ENCODE assay signal across 12 mouse cellular contexts in the genomic region with DNA sequence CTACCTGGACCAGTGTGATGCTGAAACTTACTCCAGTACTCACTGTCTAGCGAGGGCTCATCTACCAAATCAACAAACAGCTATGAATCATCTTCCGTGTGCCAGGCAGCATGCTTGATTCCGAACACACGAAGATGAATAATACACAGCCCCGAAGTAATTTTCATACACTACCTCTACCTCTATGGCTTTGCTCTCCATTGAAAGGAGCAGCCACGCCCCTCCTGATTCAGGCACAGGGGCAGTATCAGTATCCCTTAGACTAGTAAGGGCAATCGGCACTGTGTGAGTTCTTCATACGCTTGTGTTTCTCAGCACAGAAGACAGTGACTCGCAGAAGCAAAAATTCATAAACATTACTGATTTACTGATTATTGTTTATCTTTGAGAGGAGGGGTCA. TPM values are rescaled to one million over a fixed set of nuclear protein-coding genes. Genes with fewer than 3 reads are reported as not detected.
DNase-seq lines count a peak whose midpoint lies in the region; ATAC-seq and TF ChIP-seq lines count a peak whose summit lies in the region.
"Had no signal": no experiment of that assay in that cellular context is flagged by ENCODE, and none has a peak within 500 bp of the region (broad histone marks: within the 10 kb centered on the region; RNA-seq: fewer than 3 reads in every experiment).

No protein-coding gene starts in this region.

- H3K9me3 ChIP-seq in heart, embryonic 15.5 days (replicated peaks) = no peaks in the 10 kb centered on the region
- H3K9me3 ChIP-seq in megakaryocyte, embryonic 14.5 days = no peaks in the 10 kb centered on the region
- no peaks in the 10 kb centered on the region for H3K9me3 ChIP-seq in liver, embryonic 13.5 days (replicated peaks)
- no peaks in the 10 kb centered on the region for H3K9me3 ChIP-seq in stomach, postnatal 0 days (ENCODE audit: control insufficient read depth, low read length)

- H3K27me3 ChIP-seq in heart, embryonic 15.5 days = peaks cover 11% of the 10 kb centered on the region; the same call in 1 of the 2 replicates
- no peaks in the 10 kb centered on the region for H3K27me3 ChIP-seq in megakaryocyte, embryonic 14.5 days (replicated peaks)
- H3K27me3 ChIP-seq in liver, embryonic 13.5 days = no peaks in the 10 kb centered on the region
- H3K27me3 ChIP-seq in stomach, postnatal 0 days (ENCODE audit: control insufficient read depth, insufficient read depth, low read length) = no peaks in the 10 kb centered on the region

- intact Hi-C loops in heart, postnatal 10 days (cut with DNase I) = no loop called here

- no peak for TF ChIP-seq CTCF in stomach, postnatal 0 days (IDR thresholded peaks at IDR 0.05; ENCODE audit: low read depth)

- 72% methylated on average over 9 of the region's 9 CpGs for WGBS in heart, embryonic 15.5 days
- 60% methylated on average over 9 of the region's 9 CpGs for WGBS in liver, embryonic 13.5 days (ENCODE audit: insufficient replicate concordance)
- 46% methylated on average over 9 of the region's 9 CpGs for WGBS in stomach, postnatal 0 days

- peaks cover 11% of the 10 kb centered on the region for H3K4me1 ChIP-seq in heart, embryonic 15.5 days (replicated peaks)
- H3K4me1 ChIP-seq in megakaryocyte, embryonic 14.5 days = peaks cover 86% of the 10 kb centered on the region
- H3K4me1 ChIP-seq in liver, embryonic 13.5 days (replicated peaks) = peaks cover 37% of the 10 kb centered on the region
- H3K4me1 ChIP-seq in stomach, postnatal 0 days (replicated peaks; ENCODE audit: control insufficient read depth, insufficient read depth) = no peaks in the 10 kb centered on the region

- peak overlapping the region; percentile 87 for H3K4me2 ChIP-seq in heart, embryonic 15.5 days
- H3K4me2 ChIP-seq in liver, embryonic 13.5 days = peak overlapping the region; percentile 65; the same call in 1 of the 2 replicates
- H3K4me2 ChIP-seq in stomach, postnatal 0 days (replicated peaks; ENCODE audit: low read depth) = peak overlapping the region; percentile 60

- no peak overlapping the region for H3K27ac ChIP-seq in heart, embryonic 15.5 days
- H3K27ac ChIP-seq in liver, embryonic 13.5 days = no peak overlapping the region
- peak overlapping the region; percentile 91 for H3K27ac ChIP-seq in stomach, postnatal 0 days (replicated peaks)

- H3K4me3 ChIP-seq in heart, embryonic 15.5 days = no peak overlapping the region
- H3K4me3 ChIP-seq in megakaryocyte, embryonic 14.5 days (replicated peaks) = peak overlapping the region; percentile 89
- peak overlapping the region; percentile 42; the same call in 1 of the 2 replicates for H3K4me3 ChIP-seq in liver, embryonic 13.5 days (replicated peaks)
- H3K4me3 ChIP-seq in stomach, postnatal 0 days (ENCODE audit: low read depth, low read length) = peak overlapping the region; percentile 43; the same call in 1 of the 2 replicates

- no peak for ATAC-seq in heart, embryonic 15.5 days (replicated peaks; ENCODE audit: insufficient number of reproducible peaks, insufficient read depth, low FRiP score, low read depth)
- no peak for ATAC-seq in megakaryocyte, adult 5-6 weeks (ENCODE audit: poor library complexity, severe bottlenecking)
- ATAC-seq in liver, embryonic 13.5 days (ENCODE audit: low read depth) = no peak
- no peak for ATAC-seq in stomach, postnatal 0 days (ENCODE audit: low FRiP score, low TSS enrichment)

- H3K9ac ChIP-seq in heart, embryonic 15.5 days = no peak overlapping the region
- H3K9ac ChIP-seq in liver, embryonic 13.5 days = no peak overlapping the region
- H3K9ac ChIP-seq in stomach, postnatal 0 days (ENCODE audit: low read length) = no peak overlapping the region

- TF ChIP-seq EP300 in stomach, postnatal 0 days (optimal IDR thresholded peaks at IDR 0.05) = no peak

- no peaks in the 10 kb centered on the region for H3K36me3 ChIP-seq in heart, embryonic 15.5 days
- peaks cover 78% of the 10 kb centered on the region for H3K36me3 ChIP-seq in megakaryocyte, embryonic 14.5 days (replicated peaks; ENCODE audit: low read length)
- H3K36me3 ChIP-seq in liver, embryonic 13.5 days = no peaks in the 10 kb centered on the region
- H3K36me3 ChIP-seq in stomach, postnatal 0 days (ENCODE audit: control insufficient read depth, insufficient read depth, low read length) = no peaks in the 10 kb centered on the region

- DNase-seq in heart, postnatal 10 days = no peak
- no peak for DNase-seq in liver, embryonic 13.5 days
- DNase-seq in stomach, postnatal 0 days (ENCODE audit: low spot score) = no peak
- DNase-seq in cerebellum, adult 11-12 months = no peak
- DNase-seq in cerebellum, postnatal 4 days (ENCODE audit: low spot score in 2 of 2) = no peak
- DNase-seq: cerebellum, postnatal 10 days had no signal

RNA-seq across cellular contexts. Expression of gene BC016579, which starts 0.6 kb away (rescaled TPM):
- polyA plus RNA-seq in heart, embryonic 15.5 days (2015; fragmentation: Nextera tagmentation; extraction: Ambion mirVana) = 0.16 TPM in 1 of 2 replicates, not detected in the other
- not detected for total RNA-seq in heart, postnatal 10 days (2021)
- polyA plus RNA-seq in megakaryocyte, embryonic 14.5 days (2012; ENCODE audit: insufficient read depth, low replicate concordance) = 0.83 and 2.1 TPM in 2 replicates
- 0.71 and 0.98 TPM in 2 replicates for total RNA-seq in megakaryocyte, adult 5-6 weeks (2015)
- total RNA-seq in megakaryocyte, adult 5-6 weeks (2017) = 0.07 TPM in 1 of 2 replicates, not detected in the other
- polyA plus RNA-seq in liver, embryonic 13.5 days (2015; fragmentation: Nextera tagmentation; extraction: Ambion mirVana) = 0.24 and 0.36 TPM in 2 replicates
- 10.2 and 10.6 TPM in 2 replicates for polyA plus RNA-seq in stomach, postnatal 0 days (2015; fragmentation: Nextera tagmentation; extraction: Ambion mirVana)
- total RNA-seq: neutrophil, adult 5-6 weeks had no signal
- polyA plus RNA-seq: erythroblast, embryonic 14.5 days had no signal

RNA-seq across cellular contexts. Expression of gene Tmprss7, which starts 39.0 kb away (rescaled TPM):
- 0.06 TPM in 1 of 2 replicates, not detected in the other for polyA plus RNA-seq in heart, embryonic 15.5 days (2015; fragmentation: Nextera tagmentation; extraction: Ambion mirVana)
- not detected for total RNA-seq in heart, postnatal 10 days (2021)
- 2.4 and 4.5 TPM in 2 replicates for polyA plus RNA-seq in megakaryocyte, embryonic 14.5 days (2012; ENCODE audit: insufficient read depth, low replicate concordance)
- total RNA-seq in megakaryocyte, adult 5-6 weeks (2015) = not detected in 2 replicates
- total RNA-seq in megakaryocyte, adult 5-6 weeks (2017) = 0.04 and 0.11 TPM in 2 replicates
- polyA plus RNA-seq in liver, embryonic 13.5 days (2015; fragmentation: Nextera tagmentation; extraction: Ambion mirVana) = 0.16 and 0.23 TPM in 2 replicates
- polyA plus RNA-seq in stomach, postnatal 0 days (2015; fragmentation: Nextera tagmentation; extraction: Ambion mirVana) = 0.13 and 0.21 TPM in 2 replicates
- polyA plus RNA-seq: erythroblast, embryonic 14.5 days had no signal

RNA-seq across cellular contexts. Expression of gene Gcsam, which starts 44.3 kb away (rescaled TPM):
- polyA plus RNA-seq in heart, embryonic 15.5 days (2015; fragmentation: Nextera tagmentation; extraction: Ambion mirVana) = 0.35 and 0.43 TPM in 2 replicates
- under 1 TPM; 0.10 to 0.14 TPM for total RNA-seq in heart, postnatal 10 days (2021)
- polyA plus RNA-seq in megakaryocyte, embryonic 14.5 days (2012; ENCODE audit: insufficient read depth, low replicate concordance) = 1.9 TPM in 1 of 2 replicates, not detected in the other
- not detected in 2 replicates for total RNA-seq in megakaryocyte, adult 5-6 weeks (2015)
- not detected in 2 replicates for total RNA-seq in megakaryocyte, adult 5-6 weeks (2017)
- polyA plus RNA-seq in liver, embryonic 13.5 days (2015; fragmentation: Nextera tagmentation; extraction: Ambion mirVana) = 2.5 and 2.6 TPM in 2 replicates
- 0.11 and 0.12 TPM in 2 replicates for polyA plus RNA-seq in stomach, postnatal 0 days (2015; fragmentation: Nextera tagmentation; extraction: Ambion mirVana)
- total RNA-seq: granulocyte monocyte progenitor cell, adult 5-6 weeks had no signal
- polyA plus RNA-seq: erythroblast, embryonic 14.5 days had no signal
